In genomic region chr1:156861475-156862043, GRCm38 (mm10) we compare ENCODE assay signal across 11 mouse cellular contexts. TPM values are rescaled to one million over a fixed set of nuclear protein-coding genes. Genes with fewer than 3 reads are reported as not detected.
DNase-seq lines count a peak whose midpoint lies in the region; ATAC-seq and TF ChIP-seq lines count a peak whose summit lies in the region.
"Had no signal": no experiment of that assay in that cellular context is flagged by ENCODE, and none has a peak within 500 bp of the region (broad histone marks: within the 10 kb centered on the region; RNA-seq: fewer than 3 reads in every experiment).

No protein-coding gene starts in this region.

- H3K4me3 ChIP-seq in layer of hippocampus, adult 2 months: no peak overlapping the region
- no peak overlapping the region for H3K4me3 ChIP-seq in ES-Bruce4 (ENCODE audit: low read depth, low read length)
- no peak overlapping the region for H3K4me3 ChIP-seq in cortical plate, adult 2 months (ENCODE audit: insufficient read depth, low read length)
- H3K4me3 ChIP-seq in hindbrain, embryonic 12.5 days: no peak overlapping the region
- H3K4me3 ChIP-seq: neural tube, embryonic 13.5 days had no signal

- H3K27ac ChIP-seq in layer of hippocampus, adult 2 months: no peak overlapping the region
- no peak overlapping the region for H3K27ac ChIP-seq in ES-Bruce4 (ENCODE audit: insufficient read depth, low read length)
- no peak overlapping the region for H3K27ac ChIP-seq in cortical plate, adult 2 months (ENCODE audit: insufficient read depth, low read length)
- no peak overlapping the region for H3K27ac ChIP-seq in hindbrain, embryonic 12.5 days
- H3K27ac ChIP-seq: neural tube, embryonic 13.5 days had no signal

- 55% methylated on average over 4 of the region's 4 CpGs for WGBS in hindbrain, embryonic 12.5 days

- no peaks in the 10 kb centered on the region for H3K4me1 ChIP-seq in ES-Bruce4 (ENCODE audit: control insufficient read depth, insufficient read depth, low read length)
- H3K4me1 ChIP-seq in cortical plate, adult 2 months (ENCODE audit: control insufficient read depth, insufficient read depth, low read length): peaks cover 4% of the 10 kb centered on the region
- H3K4me1 ChIP-seq in hindbrain, embryonic 12.5 days: peaks cover 10% of the 10 kb centered on the region

- no peak for TF ChIP-seq POLR2A in ES-Bruce4 (IDR thresholded peaks at IDR 0.05; ENCODE audit: insufficient read depth, low read length)
- no peak for TF ChIP-seq POLR2A in cortical plate, adult 2 months (IDR thresholded peaks at IDR 0.05; ENCODE audit: extremely low read depth, insufficient read depth, low read length)

- H3K27me3 ChIP-seq in ES-Bruce4 (ENCODE audit: control insufficient read depth, insufficient read depth, low read length, poor library complexity, severe bottlenecking): no peaks in the 10 kb centered on the region
- no peaks in the 10 kb centered on the region for H3K27me3 ChIP-seq in hindbrain, embryonic 12.5 days
- H3K27me3 ChIP-seq: neural tube, embryonic 13.5 days had no signal

- ATAC-seq in megakaryocyte, adult 5-6 weeks (ENCODE audit: poor library complexity, severe bottlenecking): peak; percentile 70
- no peak for ATAC-seq in hindbrain, embryonic 12.5 days (ENCODE audit: low FRiP score)

- H3K9me3 ChIP-seq in ES-Bruce4 (replicated peaks; ENCODE audit: control insufficient read depth, insufficient read depth, low read length, poor library complexity, severe bottlenecking): no peaks in the 10 kb centered on the region
- H3K9me3 ChIP-seq in hindbrain, embryonic 12.5 days (replicated peaks): no peaks in the 10 kb centered on the region
- H3K9me3 ChIP-seq: neural tube, embryonic 13.5 days had no signal

- peak; percentile 62 for TF ChIP-seq CTCF in layer of hippocampus, adult 2 months (conservative IDR thresholded peaks at IDR 0.05)
- peak; percentile 57 for TF ChIP-seq CTCF in ES-Bruce4 (IDR thresholded peaks at IDR 0.05; ENCODE audit: low read depth, low read length)
- peak; percentile 30; the same call in 1 of the 2 replicates for TF ChIP-seq CTCF in cortical plate, adult 2 months (IDR thresholded peaks at IDR 0.05; ENCODE audit: extremely low read depth, insufficient read depth, low read length)

- TF ChIP-seq EP300 in ES-Bruce4 (IDR thresholded peaks at IDR 0.05; ENCODE audit: insufficient read depth, low read depth, low read length): no peak

- no peak overlapping the region for H3K4me2 ChIP-seq in hindbrain, embryonic 12.5 days (replicated peaks)
- H3K4me2 ChIP-seq: neural tube, embryonic 13.5 days had no signal

- H3K9ac ChIP-seq in ES-Bruce4 (ENCODE audit: low read depth, poor library complexity, severe bottlenecking): no peak overlapping the region
- no peak overlapping the region for H3K9ac ChIP-seq in hindbrain, embryonic 12.5 days
- H3K9ac ChIP-seq: neural tube, embryonic 13.5 days had no signal

- H3K36me3 ChIP-seq in ES-Bruce4 (ENCODE audit: control insufficient read depth, insufficient read depth, low read length, poor library complexity, severe bottlenecking): no peaks in the 10 kb centered on the region
- no peaks in the 10 kb centered on the region for H3K36me3 ChIP-seq in hindbrain, embryonic 12.5 days

- no peak for DNase-seq in layer of hippocampus, adult 2 months (ENCODE audit: low spot score in 2 of 2)
- DNase-seq in layer of hippocampus, adult 9-10 months (ENCODE audit: low spot score): no peak
- DNase-seq in gastrocnemius, adult 18-20 months (ENCODE audit: low spot score): no peak
- no peak for DNase-seq in cerebellum, postnatal 14 days
- DNase-seq: cerebellum, postnatal 36 days; thymus, adult 2 months had no signal

RNA-seq across cellular contexts. Expression of gene Angptl1, which starts 23.2 kb away (rescaled TPM):
- under 1 TPM; 0.79 to 0.92 TPM for total RNA-seq in layer of hippocampus, adult 2 months (2021)
- polyA plus RNA-seq in ES-Bruce4 (2011; ENCODE audit: insufficient read depth, insufficient read length, low read depth, missing spikeins): not detected in 2 replicates
- 0.67 and 0.81 TPM in 2 replicates for polyA plus RNA-seq in cortical plate, adult 2 months (2012; rRNA removed)
- not detected in 2 replicates for total RNA-seq in megakaryocyte, adult 5-6 weeks (2015)
- total RNA-seq in megakaryocyte, adult 5-6 weeks (2017): 0.15 and 0.61 TPM in 2 replicates
- 9.4 and 14.0 TPM in 2 replicates for polyA plus RNA-seq in hindbrain, embryonic 12.5 days (2016; fragmentation: Nextera tagmentation; extraction: Ambion mirVana)
- total RNA-seq in gastrocnemius, adult 18-20 months (2021): 1 to 10 TPM; 5.4 to 6.3 TPM
